Mouse (Mus musculus) heart, postnatal 0 days (tissue): ENCODE data around the gene Slc37a3.

ENCODE experiments used
- CTCF ChIP-seq: IDR thresholded peaks from 2 replicates; pipeline ENCODE4 v1.5.1; 2016; ENCODE audit warnings: antibody characterized with exemption, control low read depth, low read depth
- EP300 ChIP-seq: IDR thresholded peaks from 2 replicates; pipeline ENCODE4 v1.6.1; 2016; ENCODE audit warnings: antibody characterized with exemption, low read depth

DNA sequence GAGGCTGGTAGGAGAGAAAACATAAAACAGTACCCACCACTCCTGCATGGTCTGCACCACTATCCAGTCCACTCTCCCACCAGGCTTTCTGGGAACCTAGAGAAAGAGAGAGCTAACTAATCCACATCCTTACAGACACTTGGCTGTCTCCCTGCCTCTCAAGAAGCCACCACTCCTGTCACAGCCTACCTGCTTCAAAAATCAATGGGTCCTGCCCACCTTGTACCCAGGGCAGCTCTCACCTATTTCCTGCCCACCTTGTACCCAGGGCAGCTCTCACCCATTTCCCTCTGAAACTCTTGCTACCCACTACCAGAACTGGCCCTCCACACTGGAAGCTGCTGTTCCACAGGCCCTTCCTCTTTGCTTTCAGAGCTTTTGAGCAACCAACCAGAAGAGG is 5.4 kb downstream of the Slc37a3 start:
- TF ChIP-seq CTCF (no peak), EP300 (no peak)
